Mouse (Mus musculus): ENCODE measurements at regions not wholly inside any gene's neighbourhood (a gene's known extent, or its start where the extent isn't known, plus 50 kb on each side); places are given as distances from the start of the nearest gene placed in this dataset.

GRCm38 (mm10) chr15:27169846-27170245 is 274.5 kb upstream of the Fbxl7 start:
- no peaks in the 10 kb centered on the region for H3K27me3 ChIP-seq (ENCODE audit: control insufficient read depth, insufficient read depth, low read depth, low read length)
- H3K27ac ChIP-seq (ENCODE audit: low read length): no peak overlapping the region
- H3K4me1 ChIP-seq (replicated peaks; ENCODE audit: control insufficient read depth, insufficient read depth, low read length): no peaks in the 10 kb centered on the region
- no peaks in the 10 kb centered on the region for H3K9me3 ChIP-seq (ENCODE audit: control insufficient read depth, low read length)
- H3K9ac ChIP-seq (ENCODE audit: low read length): no peak overlapping the region
- H3K36me3 ChIP-seq (ENCODE audit: control insufficient read depth, insufficient read depth, low read length): no peaks in the 10 kb centered on the region
- 89% methylated on average over 7 of the region's 7 CpGs for WGBS
- no peak overlapping the region for H3K4me3 ChIP-seq (ENCODE audit: low read length)
- ATAC-seq (ENCODE audit: low read depth): no peak
- no peak overlapping the region for H3K4me2 ChIP-seq (ENCODE audit: low read depth, low read length)

GRCm38 (mm10) chr15:27173506-27173905 is 278.1 kb upstream of the Fbxl7 start:
- no peak for ATAC-seq (ENCODE audit: low read depth)
- WGBS: 16% methylated on average over 5 of the region's 5 CpGs
- no peak overlapping the region for H3K4me2 ChIP-seq (ENCODE audit: low read depth, low read length)

GRCm38 (mm10) chr15:27178084-27178935 is 282.9 kb upstream of the Fbxl7 start:
- no peaks in the 10 kb centered on the region for H3K27me3 ChIP-seq (ENCODE audit: control insufficient read depth, insufficient read depth, low read depth, low read length)
- WGBS: 40% methylated on average over 13 of the region's 13 CpGs
- no peaks in the 10 kb centered on the region for H3K4me1 ChIP-seq (replicated peaks; ENCODE audit: control insufficient read depth, insufficient read depth, low read length)
- no peak for ATAC-seq (ENCODE audit: low read depth)
- no peak overlapping the region for H3K27ac ChIP-seq (ENCODE audit: low read length)
- H3K4me2 ChIP-seq (ENCODE audit: low read depth, low read length): no peak overlapping the region
- no peak overlapping the region for H3K4me3 ChIP-seq (ENCODE audit: low read length)
- H3K9me3 ChIP-seq (ENCODE audit: control insufficient read depth, low read length): no peaks in the 10 kb centered on the region
- no peaks in the 10 kb centered on the region for H3K36me3 ChIP-seq (ENCODE audit: control insufficient read depth, insufficient read depth, low read length)
- H3K9ac ChIP-seq (ENCODE audit: low read length): no peak overlapping the region

More at GRCm38 (mm10) chr15:27173506-27173905, 278.1 kb upstream of the Fbxl7 start:
- no peak overlapping the region for H3K27ac ChIP-seq (ENCODE audit: low read length)
- H3K36me3 ChIP-seq (ENCODE audit: control insufficient read depth, insufficient read depth, low read length): no peaks in the 10 kb centered on the region
- H3K27me3 ChIP-seq (ENCODE audit: control insufficient read depth, insufficient read depth, low read depth, low read length): no peaks in the 10 kb centered on the region
- no peak overlapping the region for H3K4me3 ChIP-seq (ENCODE audit: low read length)
- no peaks in the 10 kb centered on the region for H3K4me1 ChIP-seq (replicated peaks; ENCODE audit: control insufficient read depth, insufficient read depth, low read length)
- H3K9ac ChIP-seq (ENCODE audit: low read length): no peak overlapping the region
- no peaks in the 10 kb centered on the region for H3K9me3 ChIP-seq (ENCODE audit: control insufficient read depth, low read length)

- H3K4me3 ChIP-seq (ENCODE audit: low read length): no peak overlapping the region
- no peaks in the 10 kb centered on the region for H3K27me3 ChIP-seq (ENCODE audit: control insufficient read depth, insufficient read depth, low read depth, low read length)
- H3K4me1 ChIP-seq (replicated peaks; ENCODE audit: control insufficient read depth, insufficient read depth, low read length): no peaks in the 10 kb centered on the region
- H3K27ac ChIP-seq (ENCODE audit: low read length): no peak overlapping the region
- H3K9me3 ChIP-seq (ENCODE audit: control insufficient read depth, low read length): no peaks in the 10 kb centered on the region
- WGBS: 37% methylated on average over 4 of the region's 4 CpGs
- no peak for ATAC-seq (ENCODE audit: low read depth)
- no peak overlapping the region for H3K9ac ChIP-seq (ENCODE audit: low read length)
- no peaks in the 10 kb centered on the region for H3K36me3 ChIP-seq (ENCODE audit: control insufficient read depth, insufficient read depth, low read length)
- H3K4me2 ChIP-seq (ENCODE audit: low read depth, low read length): no peak overlapping the region
These were observed 276.8 kb upstream of the Ank start for GRCm38 (mm10) chr15:27189699-27190098.

- no peak for ATAC-seq (ENCODE audit: low read depth)
These were observed 265.0 kb upstream of the Ank start for GRCm38 (mm10) chr15:27201513-27201912.

GRCm38 (mm10) chr15:27204888-27205287 is 261.6 kb upstream of the Ank start:
- 35% methylated on average over 6 of the region's 6 CpGs for WGBS
- ATAC-seq (ENCODE audit: low read depth): no peak
- H3K4me2 ChIP-seq (ENCODE audit: low read depth, low read length): no peak overlapping the region

More at GRCm38 (mm10) chr15:27201513-27201912, 265.0 kb upstream of the Ank start:
- H3K27ac ChIP-seq (ENCODE audit: low read length): no peak overlapping the region
- no peak overlapping the region for H3K4me2 ChIP-seq (ENCODE audit: low read depth, low read length)
- H3K27me3 ChIP-seq (ENCODE audit: control insufficient read depth, insufficient read depth, low read depth, low read length): no peaks in the 10 kb centered on the region
- H3K9me3 ChIP-seq (ENCODE audit: control insufficient read depth, low read length): no peaks in the 10 kb centered on the region
- H3K4me3 ChIP-seq (ENCODE audit: low read length): no peak overlapping the region
- peaks cover 4% of the 10 kb centered on the region for H3K4me1 ChIP-seq (replicated peaks; ENCODE audit: control insufficient read depth, insufficient read depth, low read length)
- H3K9ac ChIP-seq (ENCODE audit: low read length): no peak overlapping the region
- WGBS: 72% methylated on average over 3 of the region's 3 CpGs
- no peaks in the 10 kb centered on the region for H3K36me3 ChIP-seq (ENCODE audit: control insufficient read depth, insufficient read depth, low read length)

GRCm38 (mm10) chr15:27207446-27207845 is 259.0 kb upstream of the Ank start:
- no peak overlapping the region for H3K4me3 ChIP-seq (ENCODE audit: low read length)
- 67% methylated on average over 11 of the region's 11 CpGs for WGBS
- no peak overlapping the region for H3K4me2 ChIP-seq (ENCODE audit: low read depth, low read length)
- peaks cover 7% of the 10 kb centered on the region for H3K4me1 ChIP-seq (replicated peaks; ENCODE audit: control insufficient read depth, insufficient read depth, low read length)
- H3K9ac ChIP-seq (ENCODE audit: low read length): no peak overlapping the region
- no peaks in the 10 kb centered on the region for H3K9me3 ChIP-seq (ENCODE audit: control insufficient read depth, low read length)
- H3K27me3 ChIP-seq (ENCODE audit: control insufficient read depth, insufficient read depth, low read depth, low read length): no peaks in the 10 kb centered on the region
- ATAC-seq (ENCODE audit: low read depth): no peak
- H3K27ac ChIP-seq (ENCODE audit: low read length): no peak overlapping the region
- no peaks in the 10 kb centered on the region for H3K36me3 ChIP-seq (ENCODE audit: control insufficient read depth, insufficient read depth, low read length)

More at GRCm38 (mm10) chr15:27204888-27205287, 261.6 kb upstream of the Ank start:
- Histone ChIP-seq H3K4me3 (ENCODE audit: low read length) (no peak overlapping the region), H3K36me3 (ENCODE audit: control insufficient read depth, insufficient read depth, low read length) (no peaks in the 10 kb centered on the region), H3K4me1 (replicated peaks; ENCODE audit: control insufficient read depth, insufficient read depth, low read length) (peaks cover 7% of the 10 kb centered on the region), H3K27ac (ENCODE audit: low read length) (no peak overlapping the region), H3K9ac (ENCODE audit: low read length) (no peak overlapping the region), H3K9me3 (ENCODE audit: control insufficient read depth, low read length) (no peaks in the 10 kb centered on the region), H3K27me3 (ENCODE audit: control insufficient read depth, insufficient read depth, low read depth, low read length) (no peaks in the 10 kb centered on the region)

- no peak for ATAC-seq (ENCODE audit: low read depth)
- Histone ChIP-seq H3K9ac (ENCODE audit: low read length) (no peak overlapping the region), H3K27ac (ENCODE audit: low read length) (no peak overlapping the region), H3K4me1 (replicated peaks; ENCODE audit: control insufficient read depth, insufficient read depth, low read length) (no peaks in the 10 kb centered on the region), H3K4me3 (ENCODE audit: low read length) (no peak overlapping the region), H3K36me3 (ENCODE audit: control insufficient read depth, insufficient read depth, low read length) (no peaks in the 10 kb centered on the region), H3K4me2 (ENCODE audit: low read depth, low read length) (no peak overlapping the region), H3K9me3 (ENCODE audit: control insufficient read depth, low read length) (no peaks in the 10 kb centered on the region), H3K27me3 (ENCODE audit: control insufficient read depth, insufficient read depth, low read depth, low read length) (no peaks in the 10 kb centered on the region)
- 28% methylated on average over 7 of the region's 7 CpGs for WGBS
These were observed 250.1 kb upstream of the Ank start for GRCm38 (mm10) chr15:27216387-27216786.

GRCm38 (mm10) chr15:27219126-27219738 is 247.2 kb upstream of the Ank start:
- no peaks in the 10 kb centered on the region for H3K36me3 ChIP-seq (ENCODE audit: control insufficient read depth, insufficient read depth, low read length)
- H3K4me2 ChIP-seq (ENCODE audit: low read depth, low read length): no peak overlapping the region
- H3K4me1 ChIP-seq (replicated peaks; ENCODE audit: control insufficient read depth, insufficient read depth, low read length): no peaks in the 10 kb centered on the region
- no peaks in the 10 kb centered on the region for H3K9me3 ChIP-seq (ENCODE audit: control insufficient read depth, low read length)
- no peak overlapping the region for H3K4me3 ChIP-seq (ENCODE audit: low read length)
- no peaks in the 10 kb centered on the region for H3K27me3 ChIP-seq (ENCODE audit: control insufficient read depth, insufficient read depth, low read depth, low read length)
- 95% methylated on average over 3 of the region's 3 CpGs for WGBS
- no peak overlapping the region for H3K27ac ChIP-seq (ENCODE audit: low read length)
- ATAC-seq (ENCODE audit: low read depth): no peak
- H3K9ac ChIP-seq (ENCODE audit: low read length): no peak overlapping the region
